ENCODE assay signal across 9 mouse cellular contexts in genomic region chr5:115210380-115210779, GRCm38 (mm10). TPM values are rescaled to one million over a fixed set of nuclear protein-coding genes. Genes with fewer than 3 reads are reported as not detected.
A peak's percentile ranks its signal among the peaks of the same experiment; 100 is the strongest.
DNase-seq lines count a peak whose midpoint lies in the region; ATAC-seq and TF ChIP-seq lines count a peak whose summit lies in the region.
"Had no signal": no experiment of that assay in that cellular context is flagged by ENCODE, and none has a peak within 500 bp of the region (broad histone marks: within the 10 kb centered on the region; RNA-seq: fewer than 3 reads in every experiment).

No protein-coding gene starts in this region.

- no peak overlapping the region for H3K4me3 ChIP-seq in layer of hippocampus, adult 2 months
- H3K4me3 ChIP-seq in bone marrow, adult 2 months (replicated peaks; ENCODE audit: control insufficient read depth, low read depth, low read length), result no peak overlapping the region
- H3K4me3 ChIP-seq in forebrain, embryonic 14.5 days (ENCODE audit: low read depth, low read length), result no peak overlapping the region
- H3K4me3 ChIP-seq: megakaryocyte, embryonic 14.5 days had no signal

- no peaks in the 10 kb centered on the region for H3K9me3 ChIP-seq in forebrain, embryonic 14.5 days (replicated peaks; ENCODE audit: control insufficient read depth, low read length)

- peak; percentile 75 for TF ChIP-seq CTCF in layer of hippocampus, adult 2 months (conservative IDR thresholded peaks at IDR 0.05)
- TF ChIP-seq CTCF in bone marrow, adult 2 months (IDR thresholded peaks at IDR 0.05; ENCODE audit: control insufficient read depth, insufficient read depth, low read length), result peak; percentile 70

- H3K27me3 ChIP-seq in forebrain, embryonic 14.5 days (replicated peaks; ENCODE audit: control insufficient read depth, insufficient read depth, low read length), result no peaks in the 10 kb centered on the region

- ATAC-seq in megakaryocyte-erythroid progenitor cell, adult 5-6 weeks (replicated peaks; ENCODE audit: low FRiP score, low TSS enrichment, poor library complexity, severe bottlenecking), result 0 out of 2 replicates have a peak, but pooled peaks have one; percentile 55
- no peak for ATAC-seq in forebrain, embryonic 14.5 days

- 3% methylated on average over 1 of the region's 1 CpGs for WGBS in bone marrow, adult 2 months
- 16% methylated on average over 1 of the region's 1 CpGs for WGBS in forebrain, embryonic 14.5 days

- no peak overlapping the region for H3K27ac ChIP-seq in layer of hippocampus, adult 2 months
- no peak overlapping the region for H3K27ac ChIP-seq in bone marrow, adult 2 months (ENCODE audit: control insufficient read depth, insufficient read depth, low read depth, low read length, poor library complexity)
- no peak overlapping the region for H3K27ac ChIP-seq in forebrain, embryonic 14.5 days (ENCODE audit: low read depth, low read length)

- H3K36me3 ChIP-seq in forebrain, embryonic 14.5 days (ENCODE audit: control insufficient read depth, insufficient read depth, low read length), result no peaks in the 10 kb centered on the region

- no peak for TF ChIP-seq POLR2A in bone marrow, adult 2 months (IDR thresholded peaks at IDR 0.05; ENCODE audit: borderline replicate concordance, control insufficient read depth, low read depth, low read length)

- no peak overlapping the region for H3K4me2 ChIP-seq in forebrain, embryonic 14.5 days (ENCODE audit: low read length)

- peak; percentile 38 for DNase-seq in adrenal gland, adult 2 months
- no peak for DNase-seq in adrenal gland, postnatal 4 days (ENCODE audit: low spot score in 2 of 2)
- DNase-seq in layer of hippocampus, adult 2 months (ENCODE audit: low spot score in 2 of 2), result no peak
- DNase-seq in layer of hippocampus, adult 11-12 months (ENCODE audit: low spot score), result no peak
- DNase-seq in gastrocnemius, postnatal 4 days (ENCODE audit: low spot score in 2 of 2), result no peak
- no peak for DNase-seq in forebrain, embryonic 14.5 days (ENCODE audit: low spot score)

- no peaks in the 10 kb centered on the region for H3K4me1 ChIP-seq in bone marrow, adult 2 months (ENCODE audit: control insufficient read depth, insufficient read depth, low read length)
- peaks cover 2% of the 10 kb centered on the region; the same call in 1 of the 2 replicates for H3K4me1 ChIP-seq in forebrain, embryonic 14.5 days (ENCODE audit: control insufficient read depth, insufficient read depth, low read length)

- no peak overlapping the region for H3K9ac ChIP-seq in forebrain, embryonic 14.5 days (ENCODE audit: low read length)

RNA-seq across cellular contexts. Expression of gene Cabp1, which starts 16.2 kb away (rescaled TPM):
- total RNA-seq in adrenal gland, adult 2 months (2021), result 10 to 100 TPM; 37.7 to 57.1 TPM
- polyA plus RNA-seq in adrenal gland, adult 2 months (2012; rRNA removed), result 45.7 and 61.7 TPM in 2 replicates
- 1 to 10 TPM; 4.5 to 5.0 TPM for total RNA-seq in adrenal gland, postnatal 4 days (2021)
- 100 to 1,000 TPM; 124 to 129 TPM for total RNA-seq in layer of hippocampus, adult 2 months (2021)
- not detected in 2 replicates for polyA plus RNA-seq in bone marrow, adult 2 months (2011; ENCODE audit: insufficient read depth, insufficient read length, low replicate concordance, missing spikeins)
- not detected in 2 replicates for total RNA-seq in megakaryocyte-erythroid progenitor cell, adult 5-6 weeks (2014; fragmentation: Nextera tagmentation)
- total RNA-seq in megakaryocyte-erythroid progenitor cell, adult 5-6 weeks (2017), result not detected in 2 replicates
- 1 to 10 TPM; 4.2 to 5.1 TPM for total RNA-seq in gastrocnemius, postnatal 4 days (2021)
- 7.1 and 10.1 TPM in 2 replicates for polyA plus RNA-seq in forebrain, embryonic 14.5 days (2014; fragmentation: Nextera tagmentation; extraction: Ambion mirVana)

RNA-seq across cellular contexts. Expression of gene Pop5, which starts 25.3 kb away (rescaled TPM):
- 10 to 100 TPM; 53.1 to 84.0 TPM for total RNA-seq in adrenal gland, adult 2 months (2021)
- 194 and 250 TPM in 2 replicates for polyA plus RNA-seq in adrenal gland, adult 2 months (2012; rRNA removed)
- 10 to 100 TPM; 45.9 to 46.8 TPM for total RNA-seq in adrenal gland, postnatal 4 days (2021)
- total RNA-seq in layer of hippocampus, adult 2 months (2021), result 100 to 1,000 TPM; 103 to 104 TPM
- 67.1 and 96.1 TPM in 2 replicates for polyA plus RNA-seq in bone marrow, adult 2 months (2011; ENCODE audit: insufficient read depth, insufficient read length, low replicate concordance, missing spikeins)
- 130 and 136 TPM in 2 replicates for total RNA-seq in megakaryocyte-erythroid progenitor cell, adult 5-6 weeks (2014; fragmentation: Nextera tagmentation)
- total RNA-seq in megakaryocyte-erythroid progenitor cell, adult 5-6 weeks (2017), result 69.1 and 154 TPM in 2 replicates
- total RNA-seq in gastrocnemius, postnatal 4 days (2021), result 10 to 100 TPM; 20.2 to 25.0 TPM
- 101 and 105 TPM in 2 replicates for polyA plus RNA-seq in forebrain, embryonic 14.5 days (2014; fragmentation: Nextera tagmentation; extraction: Ambion mirVana)

RNA-seq across cellular contexts. Expression of gene Mlec, which starts 52.4 kb away (rescaled TPM):
- total RNA-seq in adrenal gland, adult 2 months (2021), result 100 to 1,000 TPM; 165 to 185 TPM
- 74.7 and 96.9 TPM in 2 replicates for polyA plus RNA-seq in adrenal gland, adult 2 months (2012; rRNA removed)
- 100 to 1,000 TPM; 208 to 242 TPM for total RNA-seq in adrenal gland, postnatal 4 days (2021)
- total RNA-seq in layer of hippocampus, adult 2 months (2021), result 10 to 100 TPM; 75.7 to 84.7 TPM
- 25.2 and 56.9 TPM in 2 replicates for polyA plus RNA-seq in bone marrow, adult 2 months (2011; ENCODE audit: insufficient read depth, insufficient read length, low replicate concordance, missing spikeins)
- 86.1 and 86.4 TPM in 2 replicates for total RNA-seq in megakaryocyte-erythroid progenitor cell, adult 5-6 weeks (2014; fragmentation: Nextera tagmentation)
- total RNA-seq in megakaryocyte-erythroid progenitor cell, adult 5-6 weeks (2017), result 101 and 113 TPM in 2 replicates
- total RNA-seq in gastrocnemius, postnatal 4 days (2021), result 100 to 1,000 TPM; 198 to 217 TPM
- 11.4 and 12.5 TPM in 2 replicates for polyA plus RNA-seq in forebrain, embryonic 14.5 days (2014; fragmentation: Nextera tagmentation; extraction: Ambion mirVana)

Comparison
In these comparisons a context has a peak if more than half of its experiments do, and no peak if none do; other contexts are left out.
1. RNA of gene Cabp1, which starts 16.2 kb away (total RNA-seq): 124 to 129 TPM in layer of hippocampus, adult 2 months and 37.7 to 57.1 TPM in adrenal gland, adult 2 months; 4.2 to 5.1 TPM in gastrocnemius, postnatal 4 days, 4.5 to 5.0 TPM in adrenal gland, postnatal 4 days and not detected in megakaryocyte-erythroid progenitor cell, adult 5-6 weeks; every median in the first group is over 4 times any median in the second.